Mouse (Mus musculus) brain, embryonic 18.5 days (tissue): ENCODE measurements around the gene Gm12695.

Experiments used
- DNase-seq: peaks from one replicate; pipeline ENCODE4 v3.0.0-alpha.2; 2012; ENCODE audit warnings: low read depth, low spot score

Gm12695 gene

GRCm38 (mm10) chr4:96785086-96785485, at the start of gene Gm12695:
TSS of gene Gm12695 (minus strand) at chr4:96785186.
- DNase-seq, result no peak

GRCm38 (mm10) chr4:96825540-96826045, 40.6 kb upstream of the Gm12695 start:
- DNase-seq, result no peak

- DNase-seq, result no peak
These were observed 22.1 kb upstream of the Gm12695 start for GRCm38 (mm10) chr4:96806824-96807808.

GRCm38 (mm10) chr4:96799380-96800157, 14.6 kb upstream of the Gm12695 start:
- DNase-seq, result peak; percentile 37

GRCm38 (mm10) chr4:96797583-96797982, 12.6 kb upstream of the Gm12695 start:
- DNase-seq, result peak; percentile 36

- no peak for DNase-seq
These were observed 6.3 kb upstream of the Gm12695 start for GRCm38 (mm10) chr4:96791301-96791700.

- DNase-seq, result no peak
These were observed 4.9 kb upstream of the Gm12695 start for GRCm38 (mm10) chr4:96789905-96790304.

- no peak for DNase-seq
These were observed 1.6 kb upstream of the Gm12695 start for GRCm38 (mm10) chr4:96786610-96787009.

- no peak for DNase-seq
These were observed 11.9 kb downstream of the Gm12695 start for GRCm38 (mm10) chr4:96772966-96773566.

- DNase-seq, result peak; percentile 14
These were observed 18.5 kb downstream of the Gm12695 start for GRCm38 (mm10) chr4:96766396-96766998.

- no peak for DNase-seq
These were observed 33.0 kb downstream of the Gm12695 start for GRCm38 (mm10) chr4:96751953-96752352.

- DNase-seq, result no peak
These were observed 44.5 kb downstream of the Gm12695 start for GRCm38 (mm10) chr4:96740472-96740871.

GRCm38 (mm10) chr4:96729256-96729655, 55.7 kb downstream of the Gm12695 start:
- DNase-seq, result no peak

- DNase-seq, result no peak
These were observed 56.8 kb downstream of the Gm12695 start for GRCm38 (mm10) chr4:96728211-96728610.

- DNase-seq, result no peak
These were observed 59.5 kb downstream of the Gm12695 start for GRCm38 (mm10) chr4:96725415-96726055.

- no peak for DNase-seq
These were observed 62.7 kb downstream of the Gm12695 start for GRCm38 (mm10) chr4:96722301-96722700.

GRCm38 (mm10) chr4:96718977-96719966, 65.7 kb downstream of the Gm12695 start:
- peak; percentile 76 for DNase-seq

- DNase-seq, result no peak
These were observed 66.5 kb downstream of the Gm12695 start for GRCm38 (mm10) chr4:96718503-96718902.

- DNase-seq, result no peak
These were observed 79.6 kb downstream of the Gm12695 start for GRCm38 (mm10) chr4:96705281-96705951.
